Mouse (Mus musculus) neural tube, embryonic 11.5 days (tissue): ENCODE measurements around the gene Ndufb7. TPM values are rescaled to one million over a fixed set of nuclear protein-coding genes. Genes with fewer than 3 reads are reported as not detected.
"Not testable (repeated sequence)": the region's sequence is repeated elsewhere in the genome, so short reads cannot be mapped to it uniquely, and the experiment has no call there.

Experiments used
- ATAC-seq: fragments of 200-750 bp; cut with Nextera tagmentation; 2 replicates; pipeline ENCODE4 v1.8.0; 2017; ENCODE audit warnings: moderate number of reproducible peaks, mild to moderate bottlenecking, moderate TSS enrichment, moderate library complexity; ENCODE audit not compliant: insufficient read depth, low FRiP score, low TSS enrichment
- DNase-seq: peaks from one replicate; pipeline ENCODE4 v3.0.0-alpha.2; 2015; ENCODE audit warnings: low spot score
- H3K27ac ChIP-seq: fragments of 300-500 bp; sonication (generic); 2 replicates; pipeline ENCODE4 v1.5.1; 2014; ENCODE audit warnings: low read depth, mild to moderate bottlenecking, low read length
- H3K27me3 ChIP-seq: fragments of 300-500 bp; sonication (generic); 2 replicates; pipeline ENCODE4 v1.6.1; 2014; ENCODE audit warnings: mild to moderate bottlenecking, low read length, mixed read lengths; ENCODE audit not compliant: control insufficient read depth, insufficient read depth
- H3K36me3 ChIP-seq: fragments of 300-500 bp; sonication (generic); 2 replicates; pipeline ENCODE4 v1.6.1; 2014; ENCODE audit warnings: mild to moderate bottlenecking, low read length, moderate library complexity, mixed read lengths; ENCODE audit not compliant: control insufficient read depth, insufficient read depth
- H3K4me1 ChIP-seq: fragments of 300-500 bp; sonication (generic); 2 replicates; pipeline ENCODE4 v1.6.1; 2014; ENCODE audit warnings: low read length, mixed read lengths; ENCODE audit not compliant: control insufficient read depth, insufficient read depth
- H3K4me2 ChIP-seq: fragments of 300-500 bp; sonication (generic); 2 replicates; pipeline ENCODE4 v1.6.1; 2014; ENCODE audit warnings: low read depth, mild to moderate bottlenecking, moderate library complexity
- H3K4me3 ChIP-seq: fragments of 300-500 bp; sonication (generic); 2 replicates; pipeline ENCODE4 v1.5.1; 2014; ENCODE audit warnings: low read depth, low read length
- H3K9ac ChIP-seq: fragments of 300-500 bp; sonication (generic); 2 replicates; pipeline ENCODE4 v1.6.1; 2014; ENCODE audit warnings: mild to moderate bottlenecking, low read length
- H3K9me3 ChIP-seq: fragments of 300-500 bp; sonication (generic); 2 replicates; pipeline ENCODE4 v1.6.1; 2016; ENCODE audit warnings: low read length; ENCODE audit not compliant: control insufficient read depth
- WGBS: fragments of 180-500 bp; shearing (Covaris S2); extraction: QIAGEN DNeasy Blood & Tissue Kit; methylation state at CpG from one replicate; pipeline ENCODE4 v1.1.7; 2014; 5-methylcytosine and 5-hydroxymethylcytosine counted together
- polyA plus RNA-seq: library from polyadenylated mRNA; unstranded; fragments of >200 nt; fragmentation: Nextera tagmentation; extraction: Ambion mirVana; gene quantifications from 2 replicates; pipeline ENCODE4 v1.2.1, GENCODE M21; 2014

The Ndufb7 gene
- polyA plus RNA-seq, result 326 and 331 TPM in 2 replicates

- no peaks in the 10 kb centered on the region for H3K9me3 ChIP-seq
- peak within 1 kb of the TSS; percentile 86 for H3K4me2 ChIP-seq
- peak; percentile 87 for ATAC-seq
- H3K4me1 ChIP-seq, result peaks cover 9% of the 10 kb centered on the region
- no peaks in the 10 kb centered on the region for H3K27me3 ChIP-seq
- H3K4me3 ChIP-seq, result peak within 1 kb of the TSS; percentile 72
- peaks cover 9% of the 10 kb centered on the region for H3K36me3 ChIP-seq
- peak within 1 kb of the TSS; percentile 79 for H3K9ac ChIP-seq
- DNase-seq, result peak; percentile 96
- under 1% methylated on average over 48 of the region's 48 CpGs for WGBS
- peak within 1 kb of the TSS; percentile 68; the same call in 1 of the 2 replicates for H3K27ac ChIP-seq
These were observed at the start of gene Ndufb7 for GRCm38 (mm10) chr8:83566469-83567395. TSS of gene Ndufb7 (plus strand) at chr8:83566671.

GRCm38 (mm10) chr8:83520432-83520831 lies 46.0 kb upstream of the Ndufb7 start:
- Histone ChIP-seq H3K9me3 (no peaks in the 10 kb centered on the region), H3K9ac (no peak overlapping the region)
- ATAC-seq, result no peak

DNA sequence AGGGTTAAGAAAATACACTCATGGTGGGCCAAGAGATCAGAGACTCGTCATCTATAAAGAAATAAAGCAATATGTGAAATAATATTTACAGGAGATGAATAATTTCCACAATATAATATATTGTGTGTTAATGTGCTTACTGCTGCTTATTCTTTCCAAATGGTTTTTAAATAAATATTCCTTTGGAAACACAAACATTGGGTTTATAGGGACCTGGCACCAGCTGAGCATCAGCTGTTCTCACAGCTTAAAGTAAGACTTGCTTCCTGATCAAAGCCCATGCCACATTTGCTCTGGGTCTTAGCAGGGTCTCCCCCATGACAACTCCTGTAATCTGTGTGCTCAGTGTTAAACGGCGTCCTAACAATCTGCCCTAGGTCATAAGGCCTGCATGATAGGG lies 45.6 kb upstream of the Ndufb7 start:
- not testable (repeated sequence) for ATAC-seq, H3K9me3 ChIP-seq, H3K4me2 ChIP-seq, DNase-seq, H3K36me3 ChIP-seq, H3K4me3 ChIP-seq, H3K27me3 ChIP-seq, H3K4me1 ChIP-seq, H3K27ac ChIP-seq, H3K9ac ChIP-seq
- WGBS, result 85% methylated on average over 3 of the region's 3 CpGs

More at GRCm38 (mm10) chr8:83520432-83520831, 46.0 kb upstream of the Ndufb7 start:
- Histone ChIP-seq H3K27ac (no peak overlapping the region), H3K27me3 (no peaks in the 10 kb centered on the region), H3K4me1 (no peaks in the 10 kb centered on the region), H3K4me3 (no peak overlapping the region), H3K36me3 (no peaks in the 10 kb centered on the region), H3K4me2 (no peak overlapping the region)
- 79% methylated on average over 3 of the region's 3 CpGs for WGBS
- DNase-seq, result no peak

DNA sequence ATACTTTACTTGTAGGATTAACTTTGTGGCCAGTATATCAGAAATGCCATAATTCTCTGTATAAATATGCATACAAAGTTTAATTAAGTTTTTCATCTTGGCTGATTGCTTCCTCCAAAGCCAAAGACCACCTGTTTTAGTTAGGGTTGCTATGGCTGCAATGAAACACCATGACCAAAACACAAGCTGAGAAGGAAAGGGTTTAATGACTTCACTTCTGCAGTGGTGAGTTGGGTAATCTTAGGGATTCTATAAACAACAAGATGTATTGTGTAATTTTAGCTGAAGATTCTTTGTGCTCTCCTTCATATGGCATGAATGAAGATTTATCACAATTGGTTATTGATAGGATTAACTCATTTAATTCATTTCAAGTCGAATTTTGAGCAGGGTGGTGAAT lies 45.2 kb upstream of the Ndufb7 start:
- 44% methylated on average over 1 of the region's 1 CpGs for WGBS
- no peak overlapping the region for H3K9ac ChIP-seq
- no peaks in the 10 kb centered on the region for H3K27me3 ChIP-seq
- H3K4me1 ChIP-seq, result no peaks in the 10 kb centered on the region
- no peaks in the 10 kb centered on the region for H3K36me3 ChIP-seq
- H3K9me3 ChIP-seq, result no peaks in the 10 kb centered on the region
- no peak for ATAC-seq
- no peak overlapping the region for H3K4me3 ChIP-seq
- H3K4me2 ChIP-seq, result no peak overlapping the region
- no peak for DNase-seq
- no peak overlapping the region for H3K27ac ChIP-seq

GRCm38 (mm10) chr8:83534802-83535201 lies 31.7 kb upstream of the Ndufb7 start:
- no peak overlapping the region for H3K27ac ChIP-seq
- H3K27me3 ChIP-seq, result no peaks in the 10 kb centered on the region
- H3K4me3 ChIP-seq, result no peak overlapping the region
- no peaks in the 10 kb centered on the region for H3K9me3 ChIP-seq
- H3K9ac ChIP-seq, result no peak overlapping the region
- no peak overlapping the region for H3K4me2 ChIP-seq
- no peaks in the 10 kb centered on the region for H3K36me3 ChIP-seq
- ATAC-seq (no peak), DNase-seq (no peak)
- no peaks in the 10 kb centered on the region for H3K4me1 ChIP-seq
- WGBS, result 81% methylated on average over 2 of the region's 2 CpGs

- ATAC-seq (no peak), DNase-seq (no peak)
- Histone ChIP-seq H3K36me3 (no peaks in the 10 kb centered on the region), H3K4me1 (no peaks in the 10 kb centered on the region), H3K9me3 (no peaks in the 10 kb centered on the region), H3K4me2 (no peak within 1 kb of the TSS), H3K27me3 (no peaks in the 10 kb centered on the region), H3K9ac (no peak within 1 kb of the TSS), H3K27ac (no peak within 1 kb of the TSS), H3K4me3 (no peak within 1 kb of the TSS)
- 72% methylated on average over 3 of the region's 3 CpGs for WGBS
These were observed 30.7 kb upstream of the Ndufb7 start, which contains the start of gene Olfr370 for GRCm38 (mm10) chr8:83535736-83536135. TSS of gene Olfr370 (plus strand) at chr8:83535780.

DNA sequence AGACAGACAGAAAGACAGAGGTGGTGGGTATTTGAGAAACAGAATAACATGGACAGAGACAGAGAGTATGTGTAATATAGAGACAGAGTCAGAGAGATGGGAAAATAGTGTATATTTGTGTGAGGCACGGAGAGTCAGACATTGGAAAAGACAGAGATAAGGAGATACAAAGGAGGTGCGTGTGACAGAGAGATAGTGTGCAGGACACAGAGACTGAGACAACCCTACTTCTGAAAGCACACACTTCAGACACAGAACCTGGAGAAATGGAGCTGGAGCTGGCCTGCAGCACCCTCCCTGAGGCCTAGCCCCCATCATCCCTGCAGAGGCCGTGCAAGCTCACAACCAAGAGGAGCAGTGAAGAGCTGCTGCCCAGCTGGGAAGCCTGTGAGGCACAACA lies 3.8 kb upstream of the Ndufb7 start:
- no peak overlapping the region for H3K4me2 ChIP-seq
- peaks cover 6% of the 10 kb centered on the region for H3K4me1 ChIP-seq
- DNase-seq, result no peak
- no peak overlapping the region for H3K27ac ChIP-seq
- H3K9me3 ChIP-seq, result no peaks in the 10 kb centered on the region
- WGBS, result 81% methylated on average over 3 of the region's 3 CpGs
- H3K36me3 ChIP-seq, result no peaks in the 10 kb centered on the region
- H3K9ac ChIP-seq, result no peak overlapping the region
- no peak for ATAC-seq
- no peak overlapping the region for H3K4me3 ChIP-seq
- no peaks in the 10 kb centered on the region for H3K27me3 ChIP-seq

GRCm38 (mm10) chr8:83563246-83563645 lies 3.2 kb upstream of the Ndufb7 start:
- Histone ChIP-seq H3K4me2 (no peak overlapping the region), H3K27me3 (no peaks in the 10 kb centered on the region), H3K27ac (no peak overlapping the region), H3K36me3 (no peaks in the 10 kb centered on the region), H3K9me3 (no peaks in the 10 kb centered on the region), H3K4me3 (no peak overlapping the region), H3K4me1 (peaks cover 9% of the 10 kb centered on the region), H3K9ac (no peak overlapping the region)
- ATAC-seq (no peak), DNase-seq (no peak)
- 78% methylated on average over 4 of the region's 4 CpGs for WGBS
